ENCODE assay signal across 8 mouse cellular contexts in genomic region chr17:32951441-32951840, GRCm38 (mm10). TPM values are rescaled to one million over a fixed set of nuclear protein-coding genes. Genes with fewer than 3 reads are reported as not detected.
DNase-seq lines count a peak whose midpoint lies in the region; TF ChIP-seq lines count a peak whose summit lies in the region.

No protein-coding gene starts in this region.

- H3K4me1 ChIP-seq in ES-Bruce4 (ENCODE audit: control insufficient read depth, insufficient read depth, low read length) = no peaks in the 10 kb centered on the region

- peak; percentile 96 for TF ChIP-seq CTCF in ES-Bruce4 (IDR thresholded peaks at IDR 0.05; ENCODE audit: low read depth, low read length)

- no peaks in the 10 kb centered on the region for H3K27me3 ChIP-seq in ES-Bruce4 (ENCODE audit: control insufficient read depth, insufficient read depth, low read length, poor library complexity, severe bottlenecking)

- DNase-seq in adrenal gland, adult 18-20 months (ENCODE audit: low spot score in 2 of 2) = peak; percentile 83 to 92
- peak; percentile 82 for DNase-seq in embryo, embryonic 10 days (ENCODE audit: low spot score)
- DNase-seq in heart, adult 9 months (ENCODE audit: low spot score in 2 of 2) = peak; percentile 52 to 67
- peak; percentile 90 for DNase-seq in layer of hippocampus, postnatal 10 days (ENCODE audit: low spot score in 2 of 2)
- peak; percentile 92 for DNase-seq in lung, postnatal 36 days
- peak; percentile 61 to 82 for DNase-seq in right cerebral cortex, postnatal 36 days (ENCODE audit: low spot score in 2 of 2)
- peak; percentile 67 to 84 for DNase-seq in urinary bladder, postnatal 36 days (ENCODE audit: low spot score in 2 of 2)

- no peak overlapping the region for H3K27ac ChIP-seq in ES-Bruce4 (ENCODE audit: insufficient read depth, low read length)

- no peaks in the 10 kb centered on the region for H3K36me3 ChIP-seq in ES-Bruce4 (ENCODE audit: control insufficient read depth, insufficient read depth, low read length, poor library complexity, severe bottlenecking)

- TF ChIP-seq EP300 in ES-Bruce4 (IDR thresholded peaks at IDR 0.05; ENCODE audit: insufficient read depth, low read depth, low read length) = no peak

- TF ChIP-seq POLR2A in ES-Bruce4 (IDR thresholded peaks at IDR 0.05; ENCODE audit: insufficient read depth, low read length) = no peak

- H3K9ac ChIP-seq in ES-Bruce4 (ENCODE audit: low read depth, poor library complexity, severe bottlenecking) = no peak overlapping the region

- peak overlapping the region; percentile 21 for H3K4me3 ChIP-seq in ES-Bruce4 (ENCODE audit: low read depth, low read length)

- no peaks in the 10 kb centered on the region for H3K9me3 ChIP-seq in ES-Bruce4 (replicated peaks; ENCODE audit: control insufficient read depth, insufficient read depth, low read length, poor library complexity, severe bottlenecking)

RNA-seq across cellular contexts. Expression of gene Cyp4f13, which starts 4.2 kb away (rescaled TPM):
- polyA plus RNA-seq in ES-Bruce4 (2011; ENCODE audit: insufficient read depth, insufficient read length, low read depth, missing spikeins) = 12.7 and 18.8 TPM in 2 replicates
- total RNA-seq in adrenal gland, adult 18-20 months (2021) = 10 to 100 TPM; 49.7 to 67.3 TPM
- total RNA-seq in layer of hippocampus, postnatal 10 days (2021) = 10 to 100 TPM; 16.4 to 19.2 TPM

RNA-seq across cellular contexts. Expression of gene Zfp472, which starts 14.2 kb away (rescaled TPM):
- polyA plus RNA-seq in ES-Bruce4 (2011; ENCODE audit: insufficient read depth, insufficient read length, low read depth, missing spikeins) = 12.9 and 14.5 TPM in 2 replicates
- total RNA-seq in adrenal gland, adult 18-20 months (2021) = 1 to 10 TPM; 5.6 to 5.7 TPM
- 1 to 10 TPM; 5.3 to 5.4 TPM for total RNA-seq in layer of hippocampus, postnatal 10 days (2021)

RNA-seq across cellular contexts. Expression of gene Cyp4f14, which starts 34.3 kb away (rescaled TPM):
- polyA plus RNA-seq in ES-Bruce4 (2011; ENCODE audit: insufficient read depth, insufficient read length, low read depth, missing spikeins) = not detected in 2 replicates
- 1 to 10 TPM; 6.8 to 9.7 TPM for total RNA-seq in adrenal gland, adult 18-20 months (2021)
- total RNA-seq in layer of hippocampus, postnatal 10 days (2021) = 1 to 10 TPM; 2.7 to 4.3 TPM

RNA-seq across cellular contexts. Expression of gene Zfp952, which starts 41.5 kb away (rescaled TPM):
- 9.9 and 13.5 TPM in 2 replicates for polyA plus RNA-seq in ES-Bruce4 (2011; ENCODE audit: insufficient read depth, insufficient read length, low read depth, missing spikeins)
- 10 to 100 TPM; 10.1 to 12.3 TPM for total RNA-seq in adrenal gland, adult 18-20 months (2021)
- 10 to 100 TPM; 15.9 to 16.5 TPM for total RNA-seq in layer of hippocampus, postnatal 10 days (2021)

RNA-seq across cellular contexts. Expression of gene Zfp870, which starts 60.0 kb away (rescaled TPM):
- 17.6 and 19.0 TPM in 2 replicates for polyA plus RNA-seq in ES-Bruce4 (2011; ENCODE audit: insufficient read depth, insufficient read length, low read depth, missing spikeins)
- total RNA-seq in adrenal gland, adult 18-20 months (2021) = 10 to 100 TPM in 1 of 2 experiments, 1 to 10 TPM in 1; 8.4 to 11.3 TPM
- total RNA-seq in layer of hippocampus, postnatal 10 days (2021) = 10 to 100 TPM in 1 of 2 experiments, 1 to 10 TPM in 1; 9.7 to 10.4 TPM
